Mouse (Mus musculus): ENCODE results near the gene Plxna2. TPM values are rescaled to one million over a fixed set of nuclear protein-coding genes. Genes with fewer than 3 reads are reported as not detected.
A peak's percentile ranks its signal among the peaks of the same experiment; 100 is the strongest.

Plxna2 gene
- total RNA-seq, 2 experiments from 2014 or later: 65.0 to 73.0 TPM

- DNase-seq: no peak
Measured at GRCm38 (mm10) chr1:194774754-194775153, 156.7 kb downstream of the Plxna2 start.

- DNase-seq: no peak
Measured at GRCm38 (mm10) chr1:194775656-194776374, 157.8 kb downstream of the Plxna2 start.

GRCm38 (mm10) chr1:194776510-194777244 is 158.7 kb downstream of the Plxna2 start:
- no peak for DNase-seq

GRCm38 (mm10) chr1:194777608-194778007 is 159.6 kb downstream of the Plxna2 start:
- no peak for DNase-seq

GRCm38 (mm10) chr1:194780392-194780791 is 162.4 kb downstream of the Plxna2 start:
- DNase-seq: no peak

GRCm38 (mm10) chr1:194780794-194781390 is 162.9 kb downstream of the Plxna2 start:
- peak in 1 of 2 experiments; percentile 23 for DNase-seq

GRCm38 (mm10) chr1:194781556-194781955 is 163.5 kb downstream of the Plxna2 start:
- DNase-seq: no peak

- DNase-seq: no peak
Measured at GRCm38 (mm10) chr1:194782325-194782724, 164.3 kb downstream of the Plxna2 start.

- DNase-seq: no peak
Measured at GRCm38 (mm10) chr1:194787626-194788025, 169.6 kb downstream of the Plxna2 start.

- DNase-seq: no peak
Measured at GRCm38 (mm10) chr1:194793226-194793924, 175.4 kb downstream of the Plxna2 start.

GRCm38 (mm10) chr1:194795316-194795715 is 177.3 kb downstream of the Plxna2 start:
- peak in 1 of 2 experiments; percentile 30 for DNase-seq

- DNase-seq: no peak
Measured at GRCm38 (mm10) chr1:194797843-194798242, 179.8 kb downstream of the Plxna2 start.

GRCm38 (mm10) chr1:194798511-194798910 is 180.5 kb downstream of the Plxna2 start:
- DNase-seq: no peak

- DNase-seq: peak in 1 of 2 experiments; percentile 22
Measured at GRCm38 (mm10) chr1:194808261-194808660, 190.2 kb downstream of the Plxna2 start.

- DNase-seq: no peak
Measured at GRCm38 (mm10) chr1:194808681-194809080, 190.7 kb downstream of the Plxna2 start.

- DNase-seq: no peak
Measured at GRCm38 (mm10) chr1:194809600-194809999, 191.6 kb downstream of the Plxna2 start.

GRCm38 (mm10) chr1:194814187-194814586 is 196.2 kb downstream of the Plxna2 start:
- DNase-seq: no peak

- DNase-seq: no peak
Measured at GRCm38 (mm10) chr1:194815547-194815946, 197.5 kb downstream of the Plxna2 start.

- DNase-seq: peak; percentile 74 to 78
Measured at GRCm38 (mm10) chr1:194816913-194817312, 198.9 kb downstream of the Plxna2 start.

- no peak for DNase-seq
Measured at GRCm38 (mm10) chr1:194820953-194821352, 202.9 kb downstream of the Plxna2 start.

- DNase-seq: no peak
Measured at GRCm38 (mm10) chr1:194821721-194822120, 203.7 kb downstream of the Plxna2 start.

GRCm38 (mm10) chr1:194828316-194828715 is 210.3 kb downstream of the Plxna2 start:
- no peak for DNase-seq

- DNase-seq: no peak
Measured at GRCm38 (mm10) chr1:194835238-194835637, 217.2 kb downstream of the Plxna2 start.
